ENCODE assay signal across 10 mouse cellular contexts in genomic region chr17:11620770-11621169, GRCm38 (mm10).
"Had no signal": no experiment of that assay in that cellular context is flagged by ENCODE, and none has a peak within 500 bp of the region (broad histone marks: within the 10 kb centered on the region; RNA-seq: fewer than 3 reads in every experiment).

No protein-coding gene starts in this region.

- H3K27ac ChIP-seq: intestine, embryonic 15.5 days; kidney, embryonic 15.5 days; liver, embryonic 13.5 days; neural tube, embryonic 12.5 days; neural tube, embryonic 15.5 days had no signal

- H3K4me1 ChIP-seq: intestine, embryonic 15.5 days; kidney, embryonic 15.5 days; liver, embryonic 13.5 days; neural tube, embryonic 12.5 days; neural tube, embryonic 15.5 days had no signal

- DNase-seq: kidney, adult 11 months; kidney, adult 8-10 months; liver, embryonic 13.5 days; lung, adult 2 months; thymus, adult 18-20 months; thymus, postnatal 36 days had no signal

- H3K27me3 ChIP-seq: intestine, embryonic 15.5 days; kidney, embryonic 15.5 days; liver, embryonic 13.5 days; neural tube, embryonic 12.5 days; neural tube, embryonic 15.5 days had no signal

- H3K4me3 ChIP-seq: intestine, embryonic 15.5 days; kidney, embryonic 15.5 days; liver, embryonic 13.5 days; neural tube, embryonic 12.5 days; neural tube, embryonic 15.5 days had no signal

- H3K9me3 ChIP-seq: intestine, embryonic 15.5 days; kidney, embryonic 15.5 days; liver, embryonic 13.5 days; neural tube, embryonic 12.5 days; neural tube, embryonic 15.5 days had no signal

- H3K36me3 ChIP-seq: intestine, embryonic 15.5 days; kidney, embryonic 15.5 days; liver, embryonic 13.5 days; neural tube, embryonic 12.5 days; neural tube, embryonic 15.5 days had no signal
